Mouse (Mus musculus) CH12.LX (cell line): ENCODE measurements around the gene Adora1.

ENCODE experiments used
- CTCF ChIP-seq, 2 experiments: IDR thresholded peaks in 1 of 2; conservative IDR thresholded peaks in 1 of 2; 2 replicates each; pipeline ENCODE4 v1.5.1; 2011 to 2012; ENCODE audit warnings: low read depth in 2 of 2, low read length in 2 of 2, improper control_type of control experiment in 1 of 2, inconsistent platforms in 1 of 2, mild to moderate bottlenecking in 1 of 2, moderate library complexity in 1 of 2
- EP300 ChIP-seq: IDR thresholded peaks from 2 replicates; pipeline ENCODE4 v1.6.1; 2011; ENCODE audit warnings: low read length, improper control_type of control experiment
- ETS1 ChIP-seq: conservative IDR thresholded peaks from 2 replicates; pipeline ENCODE4 v1.6.1; 2012; ENCODE audit warnings: low read depth, mild to moderate bottlenecking, inconsistent platforms, low read length, improper control_type of control experiment, moderate library complexity
- GABPA ChIP-seq: IDR thresholded peaks from 2 replicates; pipeline ENCODE4 v1.6.1; 2012; ENCODE audit warnings: low read depth, low read length, improper control_type of control experiment, inconsistent platforms; ENCODE audit not compliant: insufficient replicate concordance
- HCFC1 ChIP-seq: IDR thresholded peaks from 2 replicates; pipeline ENCODE4 v1.6.1; 2012; ENCODE audit warnings: low read depth, mild to moderate bottlenecking, inconsistent platforms, low read length, improper control_type of control experiment
- MEF2A ChIP-seq: IDR thresholded peaks from 2 replicates; pipeline ENCODE4 v1.6.1; 2014; ENCODE audit warnings: low read depth, mild to moderate bottlenecking, inconsistent platforms, low read length, improper control_type of control experiment, borderline replicate concordance
- POLR2A ChIP-seq: IDR thresholded peaks from 2 replicates; pipeline ENCODE4 v1.6.1; 2011; ENCODE audit warnings: low read depth, mild to moderate bottlenecking, improper control_type of control experiment, low read length
- POLR2AphosphoS2 ChIP-seq: IDR thresholded peaks from 2 replicates; pipeline ENCODE4 v1.6.1; 2011; ENCODE audit warnings: low read depth, low read length, improper control_type of control experiment

- TF ChIP-seq ETS1, result no peak
- TF ChIP-seq HCFC1, result no peak
- no peak for TF ChIP-seq POLR2AphosphoS2
- no peak for TF ChIP-seq MEF2A
- no peak for TF ChIP-seq CTCF (conservative IDR thresholded peaks at IDR 0.05 in 1 of 2, IDR thresholded peaks at IDR 0.05 in 1 of 2; ENCODE audit: low read depth in 2 of 2, low read length in 2 of 2)
- no peak for TF ChIP-seq POLR2A
- TF ChIP-seq EP300, result no peak
- no peak for TF ChIP-seq GABPA
These were observed 23.6 kb downstream of the Adora1 start for GRCm38 (mm10) chr1:134211631-134212030.
